Comparison of ENCODE assay signal across 8 mouse cellular contexts in genomic region chr15:102295633-102296367, GRCm38 (mm10). TPM values are rescaled to one million over a fixed set of nuclear protein-coding genes. Genes with fewer than 3 reads are reported as not detected.
DNase-seq lines count a peak whose midpoint lies in the region; ATAC-seq and TF ChIP-seq lines count a peak whose summit lies in the region.

Espl1 (plus strand) TSS chr15:102296266.

- H3K27ac ChIP-seq in brown adipose tissue, adult 24 weeks (replicated peaks; ENCODE audit: low read depth, low read length) = no peak within 1 kb of the TSS
- peak within 1 kb of the TSS; percentile 33; the same call in 1 of the 2 replicates for H3K27ac ChIP-seq in heart, embryonic 15.5 days
- H3K27ac ChIP-seq in liver, embryonic 14.5 days = peak within 1 kb of the TSS; percentile 56
- H3K27ac ChIP-seq in neural tube, embryonic 11.5 days (ENCODE audit: low read depth, low read length) = no peak within 1 kb of the TSS
- no peak within 1 kb of the TSS for H3K27ac ChIP-seq in stomach, postnatal 0 days (replicated peaks)

- H3K4me2 ChIP-seq in heart, embryonic 15.5 days = peak within 1 kb of the TSS; percentile 98
- H3K4me2 ChIP-seq in liver, embryonic 14.5 days (ENCODE audit: low read depth) = peak within 1 kb of the TSS; percentile 86
- H3K4me2 ChIP-seq in neural tube, embryonic 11.5 days (ENCODE audit: low read depth) = peak within 1 kb of the TSS; percentile 73
- H3K4me2 ChIP-seq in stomach, postnatal 0 days (replicated peaks; ENCODE audit: low read depth) = peak within 1 kb of the TSS; percentile 76

- DNase-seq in CD4-positive, CD25-positive, alpha-beta regulatory T cell, adult 2 months (ENCODE audit: low read depth, low spot score) = peak; percentile 94
- peak; percentile 77 for DNase-seq in fibroblast of lung, adult 2 months (ENCODE audit: low read depth)
- peak; percentile 96 for DNase-seq in kidney, postnatal 25 days
- peak; percentile 90 to 92 (median 91) for DNase-seq in liver, embryonic 14.5 days (ENCODE audit: low read depth in 3 of 3, low spot score in 3 of 3)
- peak; percentile 96 for DNase-seq in neural tube, embryonic 11.5 days (ENCODE audit: low spot score)
- peak; percentile 94 for DNase-seq in stomach, postnatal 0 days (ENCODE audit: low spot score)

- peak; percentile 98 for ATAC-seq in heart, embryonic 15.5 days (replicated peaks; ENCODE audit: insufficient number of reproducible peaks, insufficient read depth, low FRiP score, low read depth)
- ATAC-seq in liver, embryonic 14.5 days (ENCODE audit: insufficient read depth) = peak; percentile 96
- ATAC-seq in neural tube, embryonic 11.5 days (ENCODE audit: insufficient read depth, low FRiP score, low TSS enrichment) = peak; percentile 97
- ATAC-seq in stomach, postnatal 0 days (ENCODE audit: low FRiP score, low TSS enrichment) = peak; percentile 98

- no peak for TF ChIP-seq EP300 in liver, embryonic 14.5 days (IDR thresholded peaks at IDR 0.05; ENCODE audit: low read depth)
- no peak for TF ChIP-seq EP300 in stomach, postnatal 0 days (optimal IDR thresholded peaks at IDR 0.05)

- no peaks in the 10 kb centered on the region for H3K9me3 ChIP-seq in heart, embryonic 15.5 days (replicated peaks)
- no peaks in the 10 kb centered on the region for H3K9me3 ChIP-seq in liver, embryonic 14.5 days (ENCODE audit: control insufficient read depth, low read length)
- no peaks in the 10 kb centered on the region for H3K9me3 ChIP-seq in neural tube, embryonic 11.5 days (ENCODE audit: control insufficient read depth, low read length)
- H3K9me3 ChIP-seq in stomach, postnatal 0 days (ENCODE audit: control insufficient read depth, low read length) = no peaks in the 10 kb centered on the region

- H3K36me3 ChIP-seq in heart, embryonic 15.5 days = peaks cover 24% of the 10 kb centered on the region
- H3K36me3 ChIP-seq in liver, embryonic 14.5 days (replicated peaks; ENCODE audit: control insufficient read depth, insufficient read depth, low read depth) = peaks cover 26% of the 10 kb centered on the region
- peaks cover 13% of the 10 kb centered on the region for H3K36me3 ChIP-seq in neural tube, embryonic 11.5 days (ENCODE audit: control insufficient read depth, insufficient read depth, low read length)
- peaks cover 3% of the 10 kb centered on the region; the same call in 1 of the 2 replicates for H3K36me3 ChIP-seq in stomach, postnatal 0 days (ENCODE audit: control insufficient read depth, insufficient read depth, low read length)

- no peak for TF ChIP-seq CTCF in liver, embryonic 14.5 days (IDR thresholded peaks at IDR 0.05; ENCODE audit: low read depth)
- no peak for TF ChIP-seq CTCF in stomach, postnatal 0 days (IDR thresholded peaks at IDR 0.05; ENCODE audit: low read depth)

- no peaks in the 10 kb centered on the region for H3K27me3 ChIP-seq in heart, embryonic 15.5 days
- no peaks in the 10 kb centered on the region for H3K27me3 ChIP-seq in liver, embryonic 14.5 days (ENCODE audit: control insufficient read depth, insufficient read depth, low read length)
- no peaks in the 10 kb centered on the region for H3K27me3 ChIP-seq in neural tube, embryonic 11.5 days (ENCODE audit: control insufficient read depth, insufficient read depth, low read length)
- H3K27me3 ChIP-seq in stomach, postnatal 0 days (ENCODE audit: control insufficient read depth, insufficient read depth, low read length) = no peaks in the 10 kb centered on the region

- 7% methylated on average over 25 of the region's 25 CpGs for WGBS in heart, embryonic 15.5 days
- 5% methylated on average over 25 of the region's 25 CpGs for WGBS in liver, embryonic 14.5 days (ENCODE audit: insufficient replicate concordance)
- WGBS in neural tube, embryonic 11.5 days = 7% methylated on average over 25 of the region's 25 CpGs
- WGBS in stomach, postnatal 0 days = 6% methylated on average over 25 of the region's 25 CpGs

- peak within 1 kb of the TSS; percentile 66 for H3K4me3 ChIP-seq in brown adipose tissue, adult 24 weeks (ENCODE audit: insufficient read depth, low read depth, low read length)
- H3K4me3 ChIP-seq in heart, embryonic 15.5 days = peak within 1 kb of the TSS; percentile 89
- peak within 1 kb of the TSS; percentile 90 to 93 for H3K4me3 ChIP-seq in liver, embryonic 14.5 days (ENCODE audit: insufficient read depth in 1 of 2, low read depth in 2 of 2, low read length in 2 of 2)
- peak within 1 kb of the TSS; percentile 58 for H3K4me3 ChIP-seq in neural tube, embryonic 11.5 days (ENCODE audit: low read depth, low read length)
- peak within 1 kb of the TSS; percentile 55 for H3K4me3 ChIP-seq in stomach, postnatal 0 days (ENCODE audit: low read depth, low read length)

- no peaks in the 10 kb centered on the region for H3K4me1 ChIP-seq in brown adipose tissue, adult 24 weeks (ENCODE audit: control insufficient read depth, insufficient read depth, insufficient read length, low read length)
- peaks cover 13% of the 10 kb centered on the region for H3K4me1 ChIP-seq in heart, embryonic 15.5 days (replicated peaks)
- H3K4me1 ChIP-seq in liver, embryonic 14.5 days (replicated peaks; ENCODE audit: control insufficient read depth in 2 of 2, insufficient read depth in 2 of 2, low read length in 1 of 2) = peaks cover 4 to 9% of the 10 kb centered on the region in 2 experiments; a peak in 3 of 4 replicates
- H3K4me1 ChIP-seq in neural tube, embryonic 11.5 days (ENCODE audit: control insufficient read depth, insufficient read depth, low read length) = no peaks in the 10 kb centered on the region
- H3K4me1 ChIP-seq in stomach, postnatal 0 days (replicated peaks; ENCODE audit: control insufficient read depth, insufficient read depth) = no peaks in the 10 kb centered on the region

- H3K9ac ChIP-seq in heart, embryonic 15.5 days = peak within 1 kb of the TSS; percentile 68
- peak within 1 kb of the TSS; percentile 90 for H3K9ac ChIP-seq in liver, embryonic 14.5 days (replicated peaks)
- H3K9ac ChIP-seq in neural tube, embryonic 11.5 days (ENCODE audit: low read length) = peak within 1 kb of the TSS; percentile 46
- peak within 1 kb of the TSS; percentile 43 for H3K9ac ChIP-seq in stomach, postnatal 0 days (ENCODE audit: low read length)

RNA-seq across cellular contexts. Expression of gene Espl1, which starts in this region (rescaled TPM):
- polyA plus RNA-seq in brown adipose tissue, adult 24 weeks (2012; ENCODE audit: insufficient read depth, insufficient read length, missing spikeins) = 1.5 TPM in 1 of 2 replicates, not detected in the other
- 14.7 and 20.0 TPM in 2 replicates for polyA plus RNA-seq in heart, embryonic 15.5 days (2015; fragmentation: Nextera tagmentation; extraction: Ambion mirVana)
- 17.0 and 17.3 TPM in 2 replicates for polyA plus RNA-seq in liver, embryonic 14.5 days (2012; rRNA removed)
- 25.6 and 28.2 TPM in 2 replicates for polyA plus RNA-seq in liver, embryonic 14.5 days (2014; fragmentation: Nextera tagmentation; extraction: Ambion mirVana)
- 36.2 and 37.9 TPM in 2 replicates for polyA plus RNA-seq in neural tube, embryonic 11.5 days (2014; fragmentation: Nextera tagmentation; extraction: Ambion mirVana)
- polyA plus RNA-seq in stomach, postnatal 0 days (2015; fragmentation: Nextera tagmentation; extraction: Ambion mirVana) = 2.2 and 4.0 TPM in 2 replicates

Comparison
In these comparisons a context has a peak if more than half of its experiments do, and no peak if none do; other contexts are left out.
1. H3K27ac ChIP-seq: peak in heart, embryonic 15.5 days (single experiment) and liver, embryonic 14.5 days (single experiment); none in brown adipose tissue, adult 24 weeks (single experiment), neural tube, embryonic 11.5 days (single experiment) and stomach, postnatal 0 days (single experiment).
2. Peak in every context shown above with its lines, with median percentiles within 50 percentile points of each other: DNase-seq, H3K4me3 ChIP-seq, ATAC-seq, H3K4me2 ChIP-seq and H3K9ac ChIP-seq.